Mouse (Mus musculus): ENCODE measurements around the gene Adat2. TPM values are rescaled to one million over a fixed set of nuclear protein-coding genes. Genes with fewer than 3 reads are reported as not detected.

The Adat2 gene
- polyA plus RNA-seq, 1 experiment = 2.2 TPM

DNA sequence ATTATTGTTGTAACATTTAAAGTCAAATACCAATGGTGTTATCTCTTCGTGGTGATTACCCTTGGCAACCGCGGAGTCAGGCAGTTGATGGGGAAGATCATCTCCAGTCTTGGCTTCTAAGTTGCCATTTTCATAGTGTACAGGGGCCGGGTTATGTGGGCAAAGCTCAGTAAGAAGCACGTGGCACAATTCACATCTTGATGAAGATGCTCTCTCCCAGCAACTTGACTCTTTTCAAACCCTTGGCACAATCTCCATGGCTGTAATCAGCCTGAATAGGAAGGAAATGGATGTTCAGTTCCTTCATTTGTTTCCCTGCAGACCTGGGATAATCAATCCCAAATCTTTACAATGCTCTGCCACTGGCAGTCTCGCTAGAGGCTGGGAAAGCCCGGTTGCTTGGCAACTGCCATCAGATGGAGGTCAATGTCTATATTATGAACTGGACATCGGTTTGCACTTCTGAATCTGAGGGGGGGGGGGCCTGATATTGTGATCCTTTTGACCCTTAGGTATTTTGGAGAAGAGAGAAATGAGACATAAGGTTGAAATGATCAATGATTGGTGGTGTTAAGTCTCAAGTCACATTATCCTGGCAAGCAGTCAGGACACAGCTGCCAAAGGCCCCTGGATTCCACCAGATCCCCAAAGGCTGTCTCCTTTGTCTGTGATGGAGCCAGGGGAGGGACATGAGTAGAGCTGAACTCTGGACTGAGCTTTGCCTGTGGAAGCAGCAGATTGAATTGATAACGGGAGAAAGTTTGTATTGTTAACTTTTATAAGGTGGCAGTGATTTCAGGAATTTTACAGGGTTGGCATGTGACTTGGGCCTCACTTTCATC is 18.2 kb downstream of the Adat2 start:
- no peaks in the 10 kb centered on the region for H3K36me3 ChIP-seq (ENCODE audit: control insufficient read depth, insufficient read depth, low read length)
- H3K4me3 ChIP-seq (ENCODE audit: low read depth, low read length) = no peak overlapping the region
- no peak for TF ChIP-seq POLR2A (IDR thresholded peaks at IDR 0.05; ENCODE audit: low read depth, low read length)
- no peak for TF ChIP-seq CTCF (IDR thresholded peaks at IDR 0.05; ENCODE audit: extremely low read depth, insufficient read length, insufficient replicate concordance, low read depth, low read length)
- H3K27ac ChIP-seq (ENCODE audit: insufficient read depth, low read depth, low read length) = no peak overlapping the region
- H3K4me1 ChIP-seq (ENCODE audit: control insufficient read depth, insufficient read depth, insufficient read length, low read length) = no peaks in the 10 kb centered on the region; the same call in 1 of the 2 replicates
- no peaks in the 10 kb centered on the region for H3K27me3 ChIP-seq (ENCODE audit: control insufficient read depth, insufficient read depth, low read length)
- WGBS = 52% methylated on average over 9 of the region's 9 CpGs

DNA sequence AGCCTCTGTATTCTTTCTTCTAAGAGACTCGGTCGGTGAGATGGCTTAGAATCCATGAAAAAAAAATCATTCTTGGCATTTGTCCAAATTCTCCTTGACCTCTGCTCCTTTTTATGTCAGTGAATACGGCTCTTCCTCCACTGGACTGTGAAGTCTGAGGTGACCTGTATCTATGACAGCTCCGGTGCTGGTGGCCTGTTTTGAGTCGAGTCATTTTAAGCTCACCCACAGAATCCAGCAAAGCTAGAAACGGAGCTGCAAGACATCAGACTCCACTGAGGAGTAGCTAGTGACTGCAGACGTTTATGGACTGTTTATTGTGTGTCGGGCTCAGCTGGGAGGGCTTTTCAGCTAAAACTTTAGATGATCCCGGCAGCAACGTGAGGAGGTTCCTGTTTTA is 19.3 kb downstream of the Adat2 start:
- H3K4me3 ChIP-seq (ENCODE audit: low read depth, low read length) = no peak overlapping the region
- TF ChIP-seq CTCF (IDR thresholded peaks at IDR 0.05; ENCODE audit: extremely low read depth, insufficient read length, insufficient replicate concordance, low read depth, low read length) (no peak), POLR2A (IDR thresholded peaks at IDR 0.05; ENCODE audit: low read depth, low read length) (no peak)
- no peaks in the 10 kb centered on the region; the same call in 1 of the 2 replicates for H3K4me1 ChIP-seq (ENCODE audit: control insufficient read depth, insufficient read depth, insufficient read length, low read length)
- 22% methylated on average over 10 of the region's 10 CpGs for WGBS
- no peaks in the 10 kb centered on the region for H3K27me3 ChIP-seq (ENCODE audit: control insufficient read depth, insufficient read depth, low read length)
- H3K27ac ChIP-seq (ENCODE audit: insufficient read depth, low read depth, low read length) = no peak overlapping the region
- H3K36me3 ChIP-seq (ENCODE audit: control insufficient read depth, insufficient read depth, low read length) = no peaks in the 10 kb centered on the region

GRCm38 (mm10) chr10:13572410-13572809 is 19.7 kb downstream of the Adat2 start:
- Histone ChIP-seq H3K27ac (ENCODE audit: insufficient read depth, low read depth, low read length) (no peak overlapping the region), H3K27me3 (ENCODE audit: control insufficient read depth, insufficient read depth, low read length) (no peaks in the 10 kb centered on the region), H3K36me3 (ENCODE audit: control insufficient read depth, insufficient read depth, low read length) (no peaks in the 10 kb centered on the region), H3K4me1 (ENCODE audit: control insufficient read depth, insufficient read depth, insufficient read length, low read length) (no peaks in the 10 kb centered on the region; the same call in 1 of the 2 replicates), H3K4me3 (ENCODE audit: low read depth, low read length) (no peak overlapping the region)
- WGBS = 73% methylated on average over 6 of the region's 6 CpGs
- TF ChIP-seq POLR2A (IDR thresholded peaks at IDR 0.05; ENCODE audit: low read depth, low read length) = no peak
- no peak for TF ChIP-seq CTCF (IDR thresholded peaks at IDR 0.05; ENCODE audit: extremely low read depth, insufficient read length, insufficient replicate concordance, low read depth, low read length)

GRCm38 (mm10) chr10:13577123-13577522 is 24.4 kb downstream of the Adat2 start:
- TF ChIP-seq CTCF (IDR thresholded peaks at IDR 0.05; ENCODE audit: extremely low read depth, insufficient read length, insufficient replicate concordance, low read depth, low read length) (no peak), POLR2A (IDR thresholded peaks at IDR 0.05; ENCODE audit: low read depth, low read length) (no peak)
- 50% methylated on average over 7 of the region's 7 CpGs for WGBS

GRCm38 (mm10) chr10:13587914-13588313 is 35.2 kb downstream of the Adat2 start:
- H3K27ac ChIP-seq (ENCODE audit: insufficient read depth, low read depth, low read length) = no peak overlapping the region
- peaks cover 3% of the 10 kb centered on the region for H3K27me3 ChIP-seq (ENCODE audit: control insufficient read depth, insufficient read depth, low read length)
- H3K4me3 ChIP-seq (ENCODE audit: low read depth, low read length) = no peak overlapping the region
- no peaks in the 10 kb centered on the region for H3K4me1 ChIP-seq (ENCODE audit: control insufficient read depth, insufficient read depth, insufficient read length, low read length)
- WGBS = 77% methylated on average over 2 of the region's 2 CpGs
- no peaks in the 10 kb centered on the region for H3K36me3 ChIP-seq (ENCODE audit: control insufficient read depth, insufficient read depth, low read length)
- no peak for TF ChIP-seq POLR2A (IDR thresholded peaks at IDR 0.05; ENCODE audit: low read depth, low read length)
- TF ChIP-seq CTCF (IDR thresholded peaks at IDR 0.05; ENCODE audit: extremely low read depth, insufficient read length, insufficient replicate concordance, low read depth, low read length) = no peak

More at GRCm38 (mm10) chr10:13577123-13577522, 24.4 kb downstream of the Adat2 start:
- Histone ChIP-seq H3K27ac (ENCODE audit: insufficient read depth, low read depth, low read length) (no peak overlapping the region), H3K4me1 (ENCODE audit: control insufficient read depth, insufficient read depth, insufficient read length, low read length) (no peaks in the 10 kb centered on the region), H3K27me3 (ENCODE audit: control insufficient read depth, insufficient read depth, low read length) (no peaks in the 10 kb centered on the region; the same call in 1 of the 2 replicates), H3K4me3 (ENCODE audit: low read depth, low read length) (no peak overlapping the region), H3K36me3 (ENCODE audit: control insufficient read depth, insufficient read depth, low read length) (no peaks in the 10 kb centered on the region)

GRCm38 (mm10) chr10:13592196-13592595 is 39.5 kb downstream of the Adat2 start:
- TF ChIP-seq CTCF (IDR thresholded peaks at IDR 0.05; ENCODE audit: extremely low read depth, insufficient read length, insufficient replicate concordance, low read depth, low read length) (no peak), POLR2A (IDR thresholded peaks at IDR 0.05; ENCODE audit: low read depth, low read length) (no peak)

DNA sequence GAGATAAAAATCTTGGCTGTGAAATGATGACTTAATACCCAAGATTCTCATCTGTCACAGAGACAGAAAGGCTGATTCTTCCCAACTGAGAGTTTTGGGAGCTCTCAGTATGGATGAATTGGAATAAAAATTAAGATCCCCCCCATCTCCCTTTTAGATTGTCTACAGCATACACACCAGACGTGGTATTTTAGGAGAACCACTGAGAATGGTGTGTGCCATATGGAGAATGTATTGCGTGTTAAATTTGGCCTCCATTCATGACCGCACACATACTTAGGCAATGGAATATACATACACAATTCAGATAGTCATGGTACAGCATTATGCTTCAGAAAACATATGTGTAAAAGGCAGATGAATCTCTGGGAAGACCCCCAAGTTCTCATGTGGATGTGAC is 40.8 kb downstream of the Adat2 start:
- TF ChIP-seq CTCF (IDR thresholded peaks at IDR 0.05; ENCODE audit: extremely low read depth, insufficient read length, insufficient replicate concordance, low read depth, low read length) = no peak
- no peak for TF ChIP-seq POLR2A (IDR thresholded peaks at IDR 0.05; ENCODE audit: low read depth, low read length)
- WGBS = 90% methylated on average over 3 of the region's 3 CpGs
- H3K36me3 ChIP-seq (ENCODE audit: control insufficient read depth, insufficient read depth, low read length) = no peaks in the 10 kb centered on the region
- H3K27me3 ChIP-seq (ENCODE audit: control insufficient read depth, insufficient read depth, low read length) = no peaks in the 10 kb centered on the region
- H3K4me1 ChIP-seq (ENCODE audit: control insufficient read depth, insufficient read depth, insufficient read length, low read length) = no peaks in the 10 kb centered on the region
- no peak overlapping the region for H3K4me3 ChIP-seq (ENCODE audit: low read depth, low read length)
- H3K27ac ChIP-seq (ENCODE audit: insufficient read depth, low read depth, low read length) = no peak overlapping the region

More at GRCm38 (mm10) chr10:13592196-13592595, 39.5 kb downstream of the Adat2 start:
- 91% methylated on average over 10 of the region's 10 CpGs for WGBS
- no peaks in the 10 kb centered on the region for H3K36me3 ChIP-seq (ENCODE audit: control insufficient read depth, insufficient read depth, low read length)
- H3K27me3 ChIP-seq (ENCODE audit: control insufficient read depth, insufficient read depth, low read length) = no peaks in the 10 kb centered on the region
- H3K27ac ChIP-seq (ENCODE audit: insufficient read depth, low read depth, low read length) = no peak overlapping the region
- no peaks in the 10 kb centered on the region for H3K4me1 ChIP-seq (ENCODE audit: control insufficient read depth, insufficient read depth, insufficient read length, low read length)
- no peak overlapping the region for H3K4me3 ChIP-seq (ENCODE audit: low read depth, low read length)

Measured in small intestine, adult 2 months (tissue).